Mouse (Mus musculus) bone marrow macrophage, adult 2 months (primary cell): ENCODE results near the gene Rnf157.

Experiments used
- CTCF ChIP-seq: IDR thresholded peaks from 2 replicates; pipeline ENCODE4 v1.5.1; 2012; ENCODE audit warnings: low read depth, mild to moderate bottlenecking, low read length, moderate library complexity
- POLR2A ChIP-seq: IDR thresholded peaks from 2 replicates; pipeline ENCODE4 v1.6.1; 2012; ENCODE audit warnings: mild to moderate bottlenecking, low read depth, low read length, borderline replicate concordance

DNA sequence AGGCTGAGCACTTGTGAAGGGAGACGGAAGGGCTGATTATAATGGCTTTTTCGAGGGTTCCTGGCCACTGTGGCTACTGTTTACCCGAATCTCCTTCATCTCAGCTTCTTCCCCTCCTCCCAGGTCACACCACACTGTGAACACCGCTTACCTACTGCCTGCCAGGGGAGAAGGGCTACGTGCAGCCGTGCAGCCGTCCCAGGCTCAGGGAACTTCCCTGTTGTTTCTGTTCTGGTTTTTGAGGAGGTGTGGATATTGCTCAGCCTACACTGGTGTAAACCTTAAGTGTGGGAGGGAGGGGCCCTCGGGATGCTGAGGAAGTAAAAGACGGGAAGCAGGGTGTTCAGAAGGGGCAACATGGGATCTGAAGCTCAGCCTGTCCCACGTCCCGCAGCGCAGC, 75.8 kb downstream of the Rnf157 start:
- TF ChIP-seq CTCF = no peak
- TF ChIP-seq POLR2A = no peak
